Mouse (Mus musculus): Measurements from ENCODE around the gene Nxnl1. TPM values are rescaled to one million over a fixed set of nuclear protein-coding genes. Genes with fewer than 3 reads are reported as not detected.
A peak's percentile ranks its signal among the peaks of the same experiment; 100 is the strongest.

Nxnl1 gene
- total and polyA plus RNA-seq, 2 experiments from 2014 or later = not detected

- Histone ChIP-seq H3K4me1 (ENCODE audit: insufficient read depth) (peaks cover 7% of the 10 kb centered on the region; the same call in 1 of the 2 replicates), H3K9me3 (ENCODE audit: low read length) (no peaks in the 10 kb centered on the region), H3K36me3 (ENCODE audit: insufficient read depth) (no peaks in the 10 kb centered on the region; the same call in 1 of the 2 replicates), H3K4me2 (ENCODE audit: low read depth) (peak overlapping the region; percentile 25; the same call in 1 of the 2 replicates), H3K4me3 (ENCODE audit: low read depth, low read length) (no peak overlapping the region; the same call in 1 of the 2 replicates), H3K9ac (no peak overlapping the region), H3K27ac (ENCODE audit: low read depth, low read length) (peak overlapping the region; percentile 66), H3K27me3 (ENCODE audit: insufficient read depth, low read length) (no peaks in the 10 kb centered on the region)
- WGBS = 38% methylated on average over 9 of the region's 9 CpGs
- DNase-seq (peak; percentile 77), ATAC-seq (peak; percentile 1; the same call in 1 of the 2 replicates)
- TF ChIP-seq CTCF (IDR thresholded peaks at IDR 0.05; ENCODE audit: low read depth) = no peak
Measured at GRCm38 (mm10) chr8:71572847-71573633, 6.6 kb upstream of the Nxnl1 start.

- no peak overlapping the region for H3K4me3 ChIP-seq (ENCODE audit: low read depth, low read length)
- no peak for DNase-seq
- H3K9ac ChIP-seq = no peak overlapping the region
- no peak for ATAC-seq
- H3K4me1 ChIP-seq (ENCODE audit: insufficient read depth) = peaks cover 7% of the 10 kb centered on the region; the same call in 1 of the 2 replicates
- H3K27me3 ChIP-seq (ENCODE audit: insufficient read depth, low read length) = no peaks in the 10 kb centered on the region
- TF ChIP-seq CTCF (IDR thresholded peaks at IDR 0.05; ENCODE audit: low read depth) = no peak
- H3K27ac ChIP-seq (ENCODE audit: low read depth, low read length) = peak overlapping the region; percentile 66; the same call in 1 of the 2 replicates
- 65% methylated on average over 2 of the region's 2 CpGs for WGBS
- H3K36me3 ChIP-seq (ENCODE audit: insufficient read depth) = no peaks in the 10 kb centered on the region; the same call in 1 of the 2 replicates
- no peaks in the 10 kb centered on the region for H3K9me3 ChIP-seq (ENCODE audit: low read length)
- H3K4me2 ChIP-seq (ENCODE audit: low read depth) = peak overlapping the region; percentile 75; the same call in 1 of the 2 replicates
Measured at GRCm38 (mm10) chr8:71572077-71572476, 5.7 kb upstream of the Nxnl1 start.

GRCm38 (mm10) chr8:71570291-71570954 is 4.0 kb upstream of the Nxnl1 start:
- Histone ChIP-seq H3K27ac (ENCODE audit: low read depth, low read length) (peak overlapping the region; percentile 87), H3K4me3 (ENCODE audit: low read depth, low read length) (peak overlapping the region; percentile 73), H3K9ac (peak overlapping the region; percentile 71), H3K4me2 (ENCODE audit: low read depth) (peak overlapping the region; percentile 75), H3K4me1 (ENCODE audit: insufficient read depth) (peaks cover 7% of the 10 kb centered on the region; the same call in 1 of the 2 replicates), H3K36me3 (ENCODE audit: insufficient read depth) (no peaks in the 10 kb centered on the region; the same call in 1 of the 2 replicates), H3K9me3 (ENCODE audit: low read length) (no peaks in the 10 kb centered on the region), H3K27me3 (ENCODE audit: insufficient read depth, low read length) (no peaks in the 10 kb centered on the region)
- DNase-seq (peak; percentile 96), ATAC-seq (peak; percentile 87)
- TF ChIP-seq CTCF (IDR thresholded peaks at IDR 0.05; ENCODE audit: low read depth) = no peak; the same call in 1 of the 2 replicates
- under 1% methylated on average over 41 of the region's 41 CpGs for WGBS

GRCm38 (mm10) chr8:71569366-71570290 is 3.2 kb upstream of the Nxnl1 start:
- Histone ChIP-seq H3K9ac (peak overlapping the region; percentile 71), H3K27ac (ENCODE audit: low read depth, low read length) (peak overlapping the region; percentile 87), H3K36me3 (ENCODE audit: insufficient read depth) (no peaks in the 10 kb centered on the region; the same call in 1 of the 2 replicates), H3K27me3 (ENCODE audit: insufficient read depth, low read length) (no peaks in the 10 kb centered on the region), H3K4me1 (ENCODE audit: insufficient read depth) (peaks cover 7% of the 10 kb centered on the region; the same call in 1 of the 2 replicates), H3K4me2 (ENCODE audit: low read depth) (peak overlapping the region; percentile 75), H3K9me3 (ENCODE audit: low read length) (no peaks in the 10 kb centered on the region), H3K4me3 (ENCODE audit: low read depth, low read length) (peak overlapping the region; percentile 73)
- 2% methylated on average over 51 of the region's 51 CpGs for WGBS
- no peak for TF ChIP-seq CTCF (IDR thresholded peaks at IDR 0.05; ENCODE audit: low read depth)
- DNase-seq = peak; percentile 96
- ATAC-seq = peak; percentile 76

- no peak for ATAC-seq
- Histone ChIP-seq H3K4me2 (ENCODE audit: low read depth) (peak overlapping the region; percentile 75), H3K27ac (ENCODE audit: low read depth, low read length) (peak overlapping the region; percentile 87), H3K27me3 (ENCODE audit: insufficient read depth, low read length) (no peaks in the 10 kb centered on the region), H3K36me3 (ENCODE audit: insufficient read depth) (no peaks in the 10 kb centered on the region), H3K4me1 (ENCODE audit: insufficient read depth) (peaks cover 7% of the 10 kb centered on the region; the same call in 1 of the 2 replicates), H3K4me3 (ENCODE audit: low read depth, low read length) (peak overlapping the region; percentile 73), H3K9me3 (ENCODE audit: low read length) (no peaks in the 10 kb centered on the region), H3K9ac (peak overlapping the region; percentile 71)
- TF ChIP-seq CTCF (IDR thresholded peaks at IDR 0.05; ENCODE audit: low read depth) = no peak
- 21% methylated on average over 6 of the region's 6 CpGs for WGBS
- DNase-seq = no peak
Measured at GRCm38 (mm10) chr8:71568941-71569340, 2.5 kb upstream of the Nxnl1 start.

- 14% methylated on average over 13 of the region's 13 CpGs for WGBS
Measured at GRCm38 (mm10) chr8:71568387-71568937, 2.1 kb upstream of the Nxnl1 start, which contains the start of gene Slc27a1. Slc27a1 (plus strand) TSS chr8:71568882.

More at GRCm38 (mm10) chr8:71568387-71568937, 2.1 kb upstream of the Nxnl1 start, which contains the start of gene Slc27a1:
- H3K4me2 ChIP-seq (ENCODE audit: low read depth) = peak within 1 kb of the TSS; percentile 75
- peak within 1 kb of the TSS; percentile 71 for H3K9ac ChIP-seq
- H3K4me3 ChIP-seq (ENCODE audit: low read depth, low read length) = peak within 1 kb of the TSS; percentile 73
- TF ChIP-seq CTCF (IDR thresholded peaks at IDR 0.05; ENCODE audit: low read depth) = no peak
- DNase-seq (peak; percentile 73), ATAC-seq (peak; percentile 3; the same call in 1 of the 2 replicates)
- no peaks in the 10 kb centered on the region for H3K9me3 ChIP-seq (ENCODE audit: low read length)
- peak within 1 kb of the TSS; percentile 87 for H3K27ac ChIP-seq (ENCODE audit: low read depth, low read length)
- H3K36me3 ChIP-seq (ENCODE audit: insufficient read depth) = no peaks in the 10 kb centered on the region
- H3K4me1 ChIP-seq (ENCODE audit: insufficient read depth) = peaks cover 7% of the 10 kb centered on the region; the same call in 1 of the 2 replicates
- no peaks in the 10 kb centered on the region for H3K27me3 ChIP-seq (ENCODE audit: insufficient read depth, low read length)

Measured in forebrain, postnatal 0 days (tissue).